Mouse (Mus musculus) forebrain, embryonic 10.5 days (tissue): ENCODE data around the gene Dnah12. TPM values are rescaled to one million over a fixed set of nuclear protein-coding genes. Genes with fewer than 3 reads are reported as not detected.

Experiments
- DNase-seq: peaks from one replicate; pipeline ENCODE4 v3.0.0-alpha.2; 2017; ENCODE audit warnings: low spot score; ENCODE audit errors: extremely low spot score
- H3K27ac ChIP-seq: fragments of 300-500 bp; sonication (generic); 2 replicates; pipeline ENCODE4 v1.5.1; 2016; ENCODE audit warnings: mild to moderate bottlenecking
- H3K27me3 ChIP-seq: fragments of 300-500 bp; sonication (generic); 2 replicates; pipeline ENCODE4 v1.6.1; 2016; ENCODE audit warnings: mild to moderate bottlenecking; ENCODE audit not compliant: poor library complexity, severe bottlenecking
- H3K36me3 ChIP-seq: fragments of 300-500 bp; sonication (generic); replicated peaks from 2 replicates; pipeline ENCODE4 v1.6.1; 2016; ENCODE audit warnings: mild to moderate bottlenecking, moderate library complexity
- H3K4me1 ChIP-seq: fragments of 300-500 bp; sonication (generic); 2 replicates; pipeline ENCODE4 v1.6.1; 2016
- H3K4me3 ChIP-seq: fragments of 300-500 bp; sonication (generic); 2 replicates; pipeline ENCODE4 v1.5.1; 2016; ENCODE audit warnings: mild to moderate bottlenecking, moderate library complexity
- H3K9me3 ChIP-seq: fragments of 300-500 bp; sonication (generic); 2 replicates; pipeline ENCODE4 v1.6.1; 2016; ENCODE audit warnings: mild to moderate bottlenecking, moderate library complexity
- WGBS: fragments of 180-500 bp; shearing (Covaris S2); methylation state at CpG from one replicate; pipeline ENCODE4 v1.1.7; 2016; 5-methylcytosine and 5-hydroxymethylcytosine counted together
- polyA plus RNA-seq: library from polyadenylated mRNA; unstranded; fragments of >200 nt; fragmentation: Nextera tagmentation; extraction: Ambion mirVana; gene quantifications from 2 replicates; pipeline ENCODE4 v1.2.1, GENCODE M21; 2016

Dnah12 gene
- not detected in 2 replicates for polyA plus RNA-seq

DNA sequence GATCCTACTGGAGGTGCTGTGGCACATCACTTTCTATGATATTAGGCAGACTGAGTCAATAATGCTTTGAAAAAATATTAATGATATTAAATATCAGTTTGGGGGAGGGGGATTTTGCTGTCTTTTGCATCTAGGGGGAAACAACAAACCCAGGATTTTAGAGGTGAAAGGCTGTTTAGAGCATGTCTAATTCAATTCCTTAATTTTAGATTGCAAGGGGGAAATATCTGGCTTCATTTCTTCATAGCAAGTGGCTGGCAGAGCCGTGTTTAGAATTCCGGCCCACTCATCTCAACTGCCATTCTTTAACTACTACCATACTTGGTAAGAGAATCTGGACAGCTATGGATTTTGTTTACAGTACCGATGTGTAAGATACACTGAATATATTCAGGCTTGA is at the start of gene Dnah12:
Dnah12 (plus strand) TSS at position 301 of the 400 bp plus-strand sequence.
- Histone ChIP-seq H3K36me3 (no peaks in the 10 kb centered on the region), H3K9me3 (no peaks in the 10 kb centered on the region), H3K27me3 (no peaks in the 10 kb centered on the region), H3K4me1 (no peaks in the 10 kb centered on the region), H3K27ac (no peak within 1 kb of the TSS), H3K4me3 (no peak within 1 kb of the TSS)
- WGBS: 94% methylated on average over 3 of the region's 3 CpGs
- no peak for DNase-seq

DNA sequence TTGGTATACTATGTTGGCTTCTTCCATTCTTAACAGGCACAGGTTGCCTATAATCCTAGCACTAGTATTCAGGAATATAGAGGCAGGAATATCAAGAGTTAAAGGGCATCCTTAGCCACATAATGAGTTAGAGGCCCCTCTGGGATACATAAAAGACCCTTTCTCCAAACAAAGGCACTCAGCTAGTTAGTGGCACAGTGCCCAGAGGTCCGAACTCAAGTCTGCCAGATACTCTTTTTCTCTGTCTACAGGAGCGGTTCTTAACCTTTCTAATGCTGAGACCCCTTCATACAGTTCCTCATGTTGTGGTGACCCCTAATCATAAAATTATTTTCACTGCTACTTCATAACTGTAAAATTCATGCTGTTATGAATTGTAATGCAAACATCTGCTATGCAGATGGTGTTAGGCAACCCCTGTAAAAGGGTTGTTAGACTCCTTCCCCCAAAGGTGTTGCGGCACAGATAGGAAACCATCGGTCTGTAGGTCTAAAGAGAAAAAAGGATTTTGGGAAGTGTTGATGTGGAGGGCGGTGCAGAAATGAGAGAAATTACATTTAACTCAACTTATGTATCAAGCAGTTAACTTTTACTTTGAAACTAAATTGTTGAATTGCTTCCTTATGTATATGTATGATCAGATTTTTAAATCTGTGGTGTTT is 47.0 kb upstream of the Dnah12 start:
- H3K27me3 ChIP-seq: no peaks in the 10 kb centered on the region
- no peak for DNase-seq
- H3K27ac ChIP-seq: no peak overlapping the region
- no peaks in the 10 kb centered on the region for H3K9me3 ChIP-seq
- H3K36me3 ChIP-seq: peaks cover 47% of the 10 kb centered on the region
- WGBS: 80% methylated on average over 5 of the region's 5 CpGs
- peaks cover 8% of the 10 kb centered on the region for H3K4me1 ChIP-seq
- no peak overlapping the region; the same call in 1 of the 2 replicates for H3K4me3 ChIP-seq

DNA sequence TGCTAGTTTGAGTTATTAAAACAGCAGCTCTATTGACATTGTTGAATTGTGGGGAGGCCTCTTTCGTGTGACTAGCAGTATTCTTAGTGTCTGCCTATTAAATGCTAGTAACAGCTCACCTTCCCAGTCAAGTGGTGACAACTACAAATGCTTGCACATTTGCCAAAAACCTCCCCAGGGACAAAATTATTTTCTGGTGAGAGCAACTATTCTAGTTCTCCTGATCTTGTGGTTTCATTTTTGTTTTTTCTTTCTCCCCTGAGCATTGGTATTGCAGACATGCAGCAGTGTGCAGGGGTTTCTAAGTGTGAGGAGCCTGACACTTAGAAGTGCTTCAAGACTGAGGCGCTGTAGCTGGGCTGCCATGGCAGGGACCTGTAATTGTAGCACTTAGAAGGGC is 45.3 kb upstream of the Dnah12 start:
- H3K36me3 ChIP-seq: peaks cover 62% of the 10 kb centered on the region
- 93% methylated on average over 2 of the region's 2 CpGs for WGBS

DNA sequence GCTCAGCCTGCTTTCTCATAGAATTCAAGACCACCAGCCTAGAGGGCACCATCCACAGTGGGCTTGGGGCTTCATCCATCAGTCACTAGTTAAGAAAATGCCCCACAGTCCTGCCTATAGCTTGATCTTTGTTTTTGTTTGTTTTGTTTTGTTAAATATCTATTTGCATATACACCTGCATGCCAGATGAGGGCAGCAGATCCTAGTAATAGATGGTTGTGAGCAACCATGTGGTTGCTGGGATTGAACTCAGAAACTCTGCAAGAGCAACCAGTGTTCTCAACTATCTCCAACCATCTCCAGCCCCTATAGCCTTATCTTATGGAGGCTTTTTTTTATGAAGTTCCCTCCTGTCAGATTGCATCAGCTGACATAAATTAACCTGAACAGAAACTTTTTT is 41.2 kb upstream of the Dnah12 start:
- H3K4me3 ChIP-seq: no peak overlapping the region
- no peaks in the 10 kb centered on the region for H3K27me3 ChIP-seq
- peaks cover 93% of the 10 kb centered on the region for H3K36me3 ChIP-seq
- H3K4me1 ChIP-seq: no peaks in the 10 kb centered on the region
- no peak for DNase-seq
- H3K27ac ChIP-seq: no peak overlapping the region
- no peaks in the 10 kb centered on the region for H3K9me3 ChIP-seq

More for the DNA sequence above, 45.3 kb upstream of the Dnah12 start:
- no peaks in the 10 kb centered on the region for H3K27me3 ChIP-seq
- H3K4me3 ChIP-seq: no peak overlapping the region
- H3K9me3 ChIP-seq: no peaks in the 10 kb centered on the region
- no peak overlapping the region for H3K27ac ChIP-seq
- DNase-seq: no peak
- peaks cover 8% of the 10 kb centered on the region for H3K4me1 ChIP-seq

DNA sequence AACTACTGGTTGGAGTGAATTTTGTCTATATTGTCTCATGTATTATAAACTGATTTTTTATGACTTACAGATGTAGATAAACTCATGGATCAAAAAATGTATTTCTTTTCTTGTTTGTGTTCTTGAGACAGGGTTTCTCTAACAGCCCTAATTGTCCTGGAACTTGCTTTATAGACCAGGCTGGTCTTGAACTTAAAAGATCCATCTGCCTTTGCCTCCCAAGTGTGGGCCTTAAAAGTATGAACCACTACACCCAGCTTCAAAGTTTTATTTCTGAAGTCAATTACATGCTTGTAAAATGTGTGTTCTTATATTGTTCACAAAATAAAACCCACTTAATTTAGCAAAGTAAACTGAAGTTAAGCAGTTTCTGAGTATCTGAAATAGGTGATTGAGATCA is 34.9 kb upstream of the Dnah12 start:
- no peak overlapping the region for H3K27ac ChIP-seq
- no peaks in the 10 kb centered on the region for H3K4me1 ChIP-seq
- H3K4me3 ChIP-seq: no peak overlapping the region
- H3K27me3 ChIP-seq: no peaks in the 10 kb centered on the region
- peaks cover 76% of the 10 kb centered on the region for H3K36me3 ChIP-seq
- DNase-seq: no peak
- no peaks in the 10 kb centered on the region for H3K9me3 ChIP-seq

DNA sequence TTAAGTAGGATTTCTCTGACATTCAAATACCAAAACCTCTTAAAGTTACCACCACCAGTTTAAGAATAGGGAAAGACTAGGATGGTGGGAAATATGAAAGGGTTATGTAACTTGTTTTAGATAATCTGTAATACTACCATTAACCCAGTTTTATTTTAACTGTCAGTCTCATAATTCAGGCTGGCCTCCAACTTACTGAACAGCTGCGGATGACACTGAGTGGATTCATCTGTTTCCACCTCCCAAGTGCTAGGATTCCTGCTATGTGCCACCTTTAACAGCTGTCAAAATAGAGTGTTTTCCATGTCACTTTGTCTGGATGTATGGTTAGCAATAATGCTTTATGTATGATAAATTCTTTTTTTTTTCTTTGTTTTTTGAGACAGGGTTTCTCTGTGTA is 32.8 kb upstream of the Dnah12 start:
- Histone ChIP-seq H3K27me3 (no peaks in the 10 kb centered on the region), H3K36me3 (peaks cover 75% of the 10 kb centered on the region), H3K4me3 (no peak overlapping the region), H3K27ac (no peak overlapping the region), H3K9me3 (no peaks in the 10 kb centered on the region), H3K4me1 (no peaks in the 10 kb centered on the region)
- DNase-seq: no peak
- WGBS: 93% methylated on average over 1 of the region's 1 CpGs

DNA sequence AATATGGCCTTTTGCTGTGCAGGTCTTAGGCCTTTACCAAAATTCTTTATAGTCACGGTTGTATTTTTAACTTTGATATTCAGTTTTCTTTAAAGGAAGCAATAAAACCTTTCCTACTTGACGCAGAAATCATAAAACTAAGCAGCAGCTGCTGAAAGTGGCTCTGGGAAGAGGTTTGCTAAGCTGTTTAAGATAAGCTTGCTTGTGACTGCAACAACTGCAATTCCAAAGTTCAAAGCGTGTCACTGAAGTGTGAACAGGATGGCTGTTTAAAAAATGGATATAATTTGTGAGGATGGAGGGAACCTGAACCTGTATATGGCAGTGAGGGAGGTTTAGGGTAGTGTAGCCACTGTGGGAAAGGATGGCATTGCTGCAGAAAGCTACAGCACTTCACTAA is 31.1 kb upstream of the Dnah12 start:
- no peaks in the 10 kb centered on the region for H3K9me3 ChIP-seq
- H3K4me3 ChIP-seq: no peak overlapping the region
- H3K4me1 ChIP-seq: peaks cover 10% of the 10 kb centered on the region
- 93% methylated on average over 3 of the region's 3 CpGs for WGBS
- no peaks in the 10 kb centered on the region for H3K27me3 ChIP-seq
- H3K27ac ChIP-seq: no peak overlapping the region
- DNase-seq: no peak
- H3K36me3 ChIP-seq: peaks cover 76% of the 10 kb centered on the region

DNA sequence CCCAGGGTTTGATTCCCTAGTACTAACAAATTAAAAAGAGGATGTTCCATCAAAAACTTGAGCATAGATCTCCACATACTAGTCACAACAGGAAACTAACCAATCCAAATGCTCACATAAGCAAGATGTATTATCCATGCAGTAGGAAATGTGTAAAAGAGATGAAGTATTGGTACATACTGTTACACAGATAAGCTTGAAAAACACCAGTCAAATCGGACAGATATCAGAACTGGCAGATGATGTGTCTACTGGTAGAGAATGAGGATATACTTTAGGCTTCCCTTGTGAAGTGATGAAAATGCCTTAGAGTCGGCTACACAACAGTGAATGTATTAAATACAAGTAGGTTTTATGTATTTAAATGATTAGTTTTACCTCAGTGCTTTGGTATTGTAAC is 30.6 kb upstream of the Dnah12 start:
- Histone ChIP-seq H3K9me3 (no peaks in the 10 kb centered on the region), H3K27ac (no peak overlapping the region), H3K4me3 (no peak overlapping the region), H3K4me1 (peaks cover 14% of the 10 kb centered on the region), H3K36me3 (peaks cover 71% of the 10 kb centered on the region), H3K27me3 (no peaks in the 10 kb centered on the region)
- 90% methylated on average over 2 of the region's 2 CpGs for WGBS
- DNase-seq: no peak

DNA sequence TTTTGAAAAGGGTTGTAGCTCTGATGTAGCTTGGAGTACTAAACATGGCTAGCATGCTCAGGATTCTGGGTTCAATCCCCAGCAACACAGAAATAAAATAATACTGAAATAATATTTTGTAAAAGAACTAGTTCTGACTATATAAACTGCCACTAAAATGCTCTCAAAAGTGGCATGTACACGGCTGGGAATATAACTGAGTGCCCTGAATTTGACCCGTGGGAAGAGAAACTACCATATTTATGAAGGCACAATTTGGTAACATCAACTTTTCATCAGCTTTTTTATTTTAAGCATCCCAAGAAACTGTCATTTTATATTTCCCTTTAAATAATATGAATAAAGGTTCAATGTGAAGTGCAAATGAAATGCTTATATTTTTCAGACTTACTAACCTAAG is 29.2 kb upstream of the Dnah12 start:
- Histone ChIP-seq H3K4me1 (peaks cover 28% of the 10 kb centered on the region), H3K9me3 (no peaks in the 10 kb centered on the region), H3K4me3 (no peak overlapping the region), H3K27ac (no peak overlapping the region), H3K36me3 (peaks cover 58% of the 10 kb centered on the region), H3K27me3 (no peaks in the 10 kb centered on the region)
- DNase-seq: no peak
- WGBS: 87% methylated on average over 2 of the region's 2 CpGs

DNA sequence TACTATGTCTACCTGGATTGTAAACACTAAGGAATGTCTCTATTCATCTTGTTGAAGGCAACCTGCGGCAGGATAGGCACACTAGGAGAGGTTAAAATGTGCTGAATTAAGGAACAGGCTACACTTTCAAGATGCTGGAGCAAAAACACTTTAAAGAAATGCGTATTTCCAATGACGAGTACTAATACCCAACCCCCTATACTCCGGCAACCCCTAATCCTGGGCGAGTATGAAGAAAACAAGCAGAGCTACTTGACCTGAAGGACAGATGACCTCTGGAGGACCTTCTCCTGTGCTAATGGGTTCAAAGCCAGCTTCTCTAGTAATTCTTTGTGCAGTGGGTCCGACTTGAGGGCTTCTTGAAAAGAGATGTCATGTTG is 25.1 kb upstream of the Dnah12 start:
- Histone ChIP-seq H3K4me3 (peak overlapping the region; percentile 94), H3K27ac (peak overlapping the region; percentile 98), H3K9me3 (no peaks in the 10 kb centered on the region), H3K27me3 (no peaks in the 10 kb centered on the region), H3K4me1 (peaks cover 37% of the 10 kb centered on the region), H3K36me3 (peaks cover 37% of the 10 kb centered on the region)
- DNase-seq: no peak
- 33% methylated on average over 6 of the region's 6 CpGs for WGBS

DNA sequence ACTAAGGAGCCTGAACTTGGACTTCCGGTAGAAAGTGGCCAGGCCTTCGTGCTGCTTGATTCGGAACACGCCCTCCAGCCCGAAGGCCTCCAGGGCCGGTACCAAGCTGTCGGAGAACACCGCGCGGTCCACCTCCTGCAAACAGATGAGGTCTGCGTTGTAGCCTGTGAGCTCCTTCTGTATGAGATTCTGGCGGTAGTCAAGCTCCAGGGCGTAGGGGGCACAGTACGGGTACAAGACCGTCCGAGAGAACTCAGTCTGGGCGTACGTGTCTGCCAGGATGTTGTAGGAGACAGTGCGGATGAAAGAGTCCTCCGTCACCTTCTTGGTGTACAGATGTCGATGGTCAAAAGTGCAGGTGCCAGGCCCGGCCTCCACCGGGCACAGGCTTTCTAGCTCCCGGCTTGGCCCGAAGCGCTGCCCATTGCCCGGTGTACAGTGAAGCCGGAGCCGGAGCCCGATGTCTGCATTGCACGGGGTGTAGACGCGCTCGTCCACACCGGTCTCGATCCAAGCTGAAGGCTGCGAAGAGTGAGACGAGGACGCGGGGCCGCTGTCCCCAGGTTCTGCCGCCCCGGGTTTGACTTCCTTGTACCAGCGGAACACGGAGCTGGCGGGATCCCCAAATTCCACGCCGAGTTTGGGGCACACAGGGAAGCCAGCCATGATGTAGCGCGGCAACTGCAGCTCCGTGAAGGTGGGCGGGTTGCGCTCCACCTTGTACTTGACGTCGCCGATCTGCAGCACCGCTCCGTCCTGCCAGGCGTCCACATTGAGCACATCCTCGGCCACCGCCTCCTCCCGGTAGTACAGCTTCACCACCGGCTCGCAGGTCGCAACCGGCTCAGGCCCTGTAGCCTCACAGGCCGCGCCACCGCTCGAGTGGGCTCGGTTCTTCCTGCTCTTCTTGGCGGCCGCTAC is 24.4 kb upstream of the Dnah12 start:
- DNase-seq: peak; percentile 32
- Histone ChIP-seq H3K36me3 (peaks cover 34% of the 10 kb centered on the region), H3K27me3 (no peaks in the 10 kb centered on the region), H3K4me3 (peak overlapping the region; percentile 94), H3K27ac (peak overlapping the region; percentile 98), H3K9me3 (no peaks in the 10 kb centered on the region), H3K4me1 (peaks cover 37% of the 10 kb centered on the region)
- WGBS: 2% methylated on average over 73 of the region's 73 CpGs

DNA sequence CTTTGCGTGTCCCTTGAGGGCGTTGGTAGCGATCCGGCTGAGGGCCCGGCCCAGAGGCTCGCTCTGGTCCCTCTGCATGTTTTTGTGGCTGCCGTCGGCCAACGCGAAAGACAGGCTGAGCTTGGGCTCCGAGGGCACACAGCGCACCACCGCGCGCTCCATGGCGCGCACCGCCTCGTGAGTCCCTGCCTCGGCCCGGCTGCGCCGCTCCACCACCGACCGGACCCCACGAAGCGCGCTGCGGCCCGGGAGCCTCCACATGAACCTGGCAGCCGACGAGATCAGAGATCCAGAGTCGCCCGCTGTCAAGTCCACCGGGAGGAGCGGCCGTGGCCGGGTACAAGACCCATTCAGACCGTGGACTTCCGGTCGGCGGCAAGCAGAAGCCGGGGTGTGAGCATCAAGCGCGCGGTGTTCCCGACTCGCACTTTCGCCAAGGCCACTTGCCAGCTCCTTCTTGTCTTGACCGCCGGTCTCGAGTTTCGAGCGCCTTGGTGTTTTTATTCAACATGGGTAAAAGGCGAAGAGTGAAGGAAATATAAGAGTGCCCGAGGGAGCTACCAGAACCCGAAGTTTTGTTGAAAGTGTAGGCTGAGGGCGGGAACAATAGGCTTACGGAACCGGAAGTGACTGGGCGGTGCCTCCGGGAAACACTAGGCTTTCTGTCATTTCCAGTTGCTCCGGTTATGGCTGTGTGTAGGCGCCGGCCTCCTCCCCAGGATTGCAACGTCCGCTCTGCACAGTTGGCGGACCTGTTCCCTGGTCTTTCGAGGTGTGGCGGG is 23.6 kb upstream of the Dnah12 start, which contains the start of gene Pde12:
Pde12 (minus strand) TSS at position 592 of the 782 bp plus-strand sequence.
- no peaks in the 10 kb centered on the region for H3K9me3 ChIP-seq
- H3K27me3 ChIP-seq: no peaks in the 10 kb centered on the region
- DNase-seq: peak; percentile 91
- WGBS: under 1% methylated on average over 70 of the region's 70 CpGs
- H3K4me3 ChIP-seq: peak within 1 kb of the TSS; percentile 94
- H3K4me1 ChIP-seq: peaks cover 37% of the 10 kb centered on the region
- H3K36me3 ChIP-seq: peaks cover 25% of the 10 kb centered on the region
- H3K27ac ChIP-seq: peak within 1 kb of the TSS; percentile 98
